Comparison of ENCODE assay signal across 17 mouse cellular contexts in the genomic region with DNA sequence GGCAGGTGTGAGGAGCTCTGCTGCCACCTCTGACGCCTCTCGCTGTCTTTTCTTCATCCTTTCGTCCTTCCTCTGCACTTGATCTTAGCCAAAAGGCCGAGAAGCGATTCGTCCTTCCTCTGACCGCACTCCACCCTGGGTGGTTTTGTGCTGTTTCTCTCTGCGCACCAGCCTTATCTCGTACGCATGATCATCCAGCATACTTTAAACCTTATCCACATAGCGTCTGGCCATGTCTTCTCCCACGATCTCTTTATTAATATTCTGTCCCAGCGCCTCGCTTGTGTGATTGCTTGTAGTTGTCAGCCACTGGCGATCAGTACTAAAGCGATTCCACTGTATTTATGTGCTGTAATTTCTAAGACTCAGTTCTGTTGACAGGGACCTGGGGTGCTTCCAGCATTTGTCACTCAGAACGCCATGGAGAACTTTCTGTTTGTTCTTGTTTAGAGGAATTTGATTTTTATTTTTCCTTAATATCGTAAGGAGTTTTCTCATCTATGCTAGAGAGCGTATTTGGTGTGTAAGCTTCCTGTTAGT.
DNase-seq lines count a peak whose midpoint lies in the region; ATAC-seq and TF ChIP-seq lines count a peak whose summit lies in the region.
"Had no signal": no experiment of that assay in that cellular context is flagged by ENCODE, and none has a peak within 500 bp of the region (broad histone marks: within the 10 kb centered on the region; RNA-seq: fewer than 3 reads in every experiment).

No protein-coding gene starts in this region.

- no peak overlapping the region for H3K27ac ChIP-seq in cerebellum, adult 2 months (ENCODE audit: insufficient read depth, low read length)
- H3K27ac ChIP-seq in lung, embryonic 16.5 days (ENCODE audit: low read length), result no peak overlapping the region
- H3K27ac ChIP-seq: embryonic facial prominence, embryonic 13.5 days; forebrain, embryonic 10.5 days; hindbrain, embryonic 15.5 days; limb, embryonic 12.5 days; liver, embryonic 15.5 days had no signal

- no peaks in the 10 kb centered on the region for H3K9me3 ChIP-seq in lung, embryonic 16.5 days (ENCODE audit: control insufficient read depth, low read length)
- H3K9me3 ChIP-seq: embryonic facial prominence, embryonic 13.5 days; forebrain, embryonic 10.5 days; hindbrain, embryonic 15.5 days; limb, embryonic 12.5 days; liver, embryonic 15.5 days had no signal

- peak overlapping the region; percentile 19 for H3K4me3 ChIP-seq in cerebellum, adult 2 months (replicated peaks; ENCODE audit: insufficient read depth, low read depth, low read length)
- no peak overlapping the region for H3K4me3 ChIP-seq in lung, embryonic 16.5 days (ENCODE audit: low read length)
- H3K4me3 ChIP-seq in lung, adult 2 months (replicated peaks; ENCODE audit: extremely low read depth, low read depth, low read length), result no peak overlapping the region
- H3K4me3 ChIP-seq: embryonic facial prominence, embryonic 13.5 days; forebrain, embryonic 10.5 days; hindbrain, embryonic 15.5 days; limb, embryonic 12.5 days; liver, embryonic 15.5 days had no signal

- TF ChIP-seq POLR2A in cerebellum, adult 2 months (IDR thresholded peaks at IDR 0.05; ENCODE audit: borderline replicate concordance, insufficient read depth, low read length), result no peak
- no peak for TF ChIP-seq POLR2A in lung, adult 2 months (IDR thresholded peaks at IDR 0.05; ENCODE audit: borderline replicate concordance, extremely low read depth, low read depth, low read length)

- H3K4me2 ChIP-seq in lung, embryonic 16.5 days (ENCODE audit: low read depth, low read length), result 0 out of 2 replicates have a peak overlapping the region, but pooled peaks have one; percentile 16
- H3K4me2 ChIP-seq: embryonic facial prominence, embryonic 13.5 days; hindbrain, embryonic 15.5 days; limb, embryonic 12.5 days; liver, embryonic 15.5 days had no signal

- no peaks in the 10 kb centered on the region for H3K27me3 ChIP-seq in cerebellum, adult 2 months (ENCODE audit: control insufficient read depth, insufficient read depth, low read length)
- H3K27me3 ChIP-seq in lung, embryonic 16.5 days (ENCODE audit: control insufficient read depth, insufficient read depth, low read depth, low read length), result no peaks in the 10 kb centered on the region
- H3K27me3 ChIP-seq: embryonic facial prominence, embryonic 13.5 days; hindbrain, embryonic 15.5 days; limb, embryonic 12.5 days; liver, embryonic 15.5 days; Patski had no signal

- no peaks in the 10 kb centered on the region for H3K36me3 ChIP-seq in lung, embryonic 16.5 days (ENCODE audit: control insufficient read depth, insufficient read depth, low read length)
- H3K36me3 ChIP-seq: embryonic facial prominence, embryonic 13.5 days; forebrain, embryonic 10.5 days; hindbrain, embryonic 15.5 days; limb, embryonic 12.5 days; liver, embryonic 15.5 days had no signal

- no peaks in the 10 kb centered on the region for H3K4me1 ChIP-seq in cerebellum, adult 2 months (ENCODE audit: control insufficient read depth, insufficient read depth, low read length)
- H3K4me1 ChIP-seq in lung, embryonic 16.5 days (replicated peaks; ENCODE audit: control insufficient read depth, insufficient read depth, low read length), result 0 out of 2 replicates have a peak, but pooled peaks cover 2% of the 10 kb centered on the region
- H3K4me1 ChIP-seq in lung, adult 2 months (ENCODE audit: control insufficient read depth, insufficient read depth, low read length), result no peaks in the 10 kb centered on the region
- H3K4me1 ChIP-seq: limb, embryonic 12.5 days had no signal

- intact Hi-C loops in heart, postnatal 36 days (cut with DNase I), result no loop called here

- TF ChIP-seq CTCF in cerebellum, adult 2 months (IDR thresholded peaks at IDR 0.05; ENCODE audit: borderline replicate concordance, insufficient read depth, low read depth, low read length), result no peak
- TF ChIP-seq CTCF in lung, adult 2 months (IDR thresholded peaks at IDR 0.05; ENCODE audit: insufficient read depth, low read length), result no peak

- H3K9ac ChIP-seq in lung, embryonic 16.5 days (ENCODE audit: low read length), result no peak overlapping the region
- H3K9ac ChIP-seq: embryonic facial prominence, embryonic 13.5 days; hindbrain, embryonic 15.5 days; limb, embryonic 12.5 days; liver, embryonic 15.5 days had no signal

- DNase-seq in cerebellum, adult 2 months, result peak in 1 of 2 experiments; percentile 18
- no peak for DNase-seq in cerebellum, adult 9-11 months
- peak; percentile 42 to 68 for DNase-seq in heart, adult 18-20 months
- DNase-seq in heart, postnatal 4 days, result no peak
- no peak for DNase-seq in lung, adult 2 months
- DNase-seq in heart, postnatal 36 days, result peak; percentile 40 to 42
- DNase-seq in spleen, postnatal 4 days (ENCODE audit: low spot score in 2 of 2), result no peak
- DNase-seq: kidney, adult 2 months; kidney, postnatal 36 days; right cerebral cortex, postnatal 4 days had no signal

- no peak for ATAC-seq in lung, embryonic 16.5 days (ENCODE audit: low read depth)
- ATAC-seq: Patski had no signal

- 35% methylated on average over 19 of the region's 19 CpGs for WGBS in cerebellum, adult 2 months
- WGBS in lung, embryonic 16.5 days, result 58% methylated on average over 19 of the region's 19 CpGs
- WGBS in lung, adult 2 months, result 68% methylated on average over 19 of the region's 19 CpGs

Comparison
In these comparisons a context has a peak if more than half of its experiments do, and no peak if none do; other contexts are left out.
1. DNase-seq: peak in heart, adult 18-20 months (2 of 2) and heart, postnatal 36 days (2 of 2); none in cerebellum, adult 9-11 months (single experiment), heart, postnatal 4 days (single experiment), lung, adult 2 months (single experiment) and spleen, postnatal 4 days (0 of 2).